Mouse (Mus musculus) forebrain, postnatal 0 days (tissue): Measurements from ENCODE around the gene Cnnm3. TPM values are rescaled to one million over a fixed set of nuclear protein-coding genes. Genes with fewer than 3 reads are reported as not detected.

Experiments
- ATAC-seq: fragments of 200-750 bp; cut with Nextera tagmentation; 2 replicates; pipeline ENCODE4 v1.8.0; 2017; ENCODE audit warnings: mild to moderate bottlenecking, moderate library complexity
- DNase-seq: peaks from one replicate; pipeline ENCODE4 v3.0.0-alpha.2; 2015
- H3K27ac ChIP-seq: fragments of 300-500 bp; sonication (generic); 2 replicates; pipeline ENCODE4 v1.5.1; 2014; ENCODE audit warnings: low read depth, mild to moderate bottlenecking, antibody characterized with exemption, low read length, moderate library complexity, mixed read lengths
- H3K27me3 ChIP-seq: fragments of 300-500 bp; sonication (generic); 2 replicates; pipeline ENCODE4 v1.6.1; 2014; ENCODE audit warnings: mild to moderate bottlenecking, low read length, mixed read lengths; ENCODE audit not compliant: insufficient read depth
- H3K36me3 ChIP-seq: fragments of 300-500 bp; sonication (generic); 2 replicates; pipeline ENCODE4 v1.6.1; 2014; ENCODE audit warnings: mild to moderate bottlenecking, moderate library complexity; ENCODE audit not compliant: insufficient read depth
- H3K4me1 ChIP-seq: fragments of 300-500 bp; sonication (generic); 2 replicates; pipeline ENCODE4 v1.6.1; 2014; ENCODE audit warnings: antibody characterized with exemption; ENCODE audit not compliant: insufficient read depth
- H3K4me2 ChIP-seq: fragments of 300-500 bp; sonication (generic); 2 replicates; pipeline ENCODE4 v1.6.1; 2014; ENCODE audit warnings: low read depth, mild to moderate bottlenecking, moderate library complexity
- H3K4me3 ChIP-seq: fragments of 300-500 bp; sonication (generic); 2 replicates; pipeline ENCODE4 v1.5.1; 2014; ENCODE audit warnings: low read depth, low read length, mixed read lengths
- H3K9ac ChIP-seq: fragments of 300-500 bp; sonication (generic); 2 replicates; pipeline ENCODE4 v1.6.1; 2014; ENCODE audit warnings: mild to moderate bottlenecking
- H3K9me3 ChIP-seq: fragments of 300-500 bp; sonication (generic); 2 replicates; pipeline ENCODE4 v1.6.1; 2016; ENCODE audit warnings: low read length
- CTCF ChIP-seq: sonication (generic); IDR thresholded peaks from 2 replicates; pipeline ENCODE4 v1.5.1; 2016; ENCODE audit warnings: antibody characterized with exemption, control low read depth, low read depth
- WGBS: fragments of 180-500 bp; shearing (Covaris S2); extraction: QIAGEN DNeasy Blood & Tissue Kit; methylation state at CpG from one replicate; pipeline ENCODE4 v1.1.7; 2014; 5-methylcytosine and 5-hydroxymethylcytosine counted together
- microRNA-seq, 2 experiments: library from miRNA; unstranded; fragments of <30 nt; microRNA quantifications; one replicate each; pipeline ENCODE4; 2016
- polyA plus RNA-seq: library from polyadenylated mRNA; unstranded; fragments of >200 nt; fragmentation: Nextera tagmentation; extraction: Ambion mirVana; gene quantifications from 2 replicates; pipeline ENCODE4 v1.2.1, GENCODE M21; 2015
- total RNA-seq: library from RNA; depleted of rRNA; stranded (reverse); fragments of >200 nt; gene quantifications from 2 replicates; pipeline ENCODE4 v1.2.3, GENCODE M21; 2014; rRNA removed

Cnnm3 gene
- total and polyA plus RNA-seq, 2 experiments from 2014 or later = 4.8 to 29.1 TPM

DNA sequence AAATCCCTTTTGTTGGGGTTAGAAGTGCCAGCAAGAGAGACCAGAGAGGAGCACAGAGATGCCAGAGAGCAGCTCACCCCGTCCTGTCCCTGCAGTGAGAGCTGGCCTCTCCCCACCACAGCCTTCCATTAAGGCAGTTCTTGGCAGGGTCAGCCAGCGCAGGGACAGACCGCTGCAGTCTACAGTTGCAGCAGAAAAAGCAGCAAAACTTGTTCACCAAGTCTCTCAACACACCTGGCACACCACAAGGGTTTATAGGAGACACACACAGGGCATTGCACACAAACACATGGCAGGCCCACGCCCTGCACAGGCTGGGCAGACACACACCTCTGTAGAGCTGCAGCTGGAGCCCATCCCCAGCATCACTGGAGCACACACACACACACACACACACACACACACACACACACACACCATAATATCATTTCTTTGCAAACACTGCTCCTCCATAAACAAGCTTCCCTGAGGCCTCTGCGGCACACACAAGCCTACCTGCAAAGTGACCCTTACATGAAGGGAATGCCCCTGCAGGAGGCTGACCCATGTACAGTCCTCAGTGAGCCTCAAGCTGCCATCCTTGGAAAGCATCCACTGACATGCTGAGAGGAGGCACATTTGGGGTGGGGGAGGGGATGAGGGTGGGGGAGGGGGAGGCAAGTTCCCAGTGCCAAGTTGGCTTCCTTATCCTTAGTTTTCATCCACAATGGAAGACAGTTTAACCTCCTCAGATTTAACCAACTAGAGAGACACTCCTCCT lies 62.7 kb downstream of the Cnnm3 start:
- no peak for TF ChIP-seq CTCF
- H3K27me3 ChIP-seq = no peaks in the 10 kb centered on the region
- H3K4me3 ChIP-seq = no peak overlapping the region
- no peak overlapping the region for H3K9ac ChIP-seq
- ATAC-seq (no peak), DNase-seq (no peak)
- no peaks in the 10 kb centered on the region for H3K9me3 ChIP-seq
- H3K27ac ChIP-seq = no peak overlapping the region
- no peaks in the 10 kb centered on the region for H3K4me1 ChIP-seq
- 79% methylated on average over 5 of the region's 5 CpGs for WGBS
- no peak overlapping the region for H3K4me2 ChIP-seq
- H3K36me3 ChIP-seq = no peaks in the 10 kb centered on the region

DNA sequence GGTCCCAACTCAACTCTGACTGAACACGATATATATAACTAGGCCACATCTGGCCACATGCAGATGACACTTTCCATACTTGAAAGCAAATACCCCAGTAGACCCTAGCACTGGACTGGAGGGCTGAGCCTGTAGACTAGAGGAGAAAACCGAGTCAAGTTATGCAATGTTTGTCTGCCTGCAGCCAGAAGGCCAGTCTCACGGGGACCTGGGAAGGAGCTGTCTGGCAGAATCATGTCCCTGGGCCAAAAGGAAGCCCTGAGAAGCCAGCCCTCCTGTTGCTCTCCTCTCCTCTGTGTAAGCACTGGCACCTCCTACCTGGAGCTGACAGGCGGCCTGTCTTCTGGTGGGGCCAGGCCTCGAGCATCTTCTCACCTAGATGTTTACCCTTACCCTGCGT lies 63.7 kb downstream of the Cnnm3 start:
- Histone ChIP-seq H3K36me3 (no peaks in the 10 kb centered on the region), H3K4me2 (no peak overlapping the region), H3K27ac (no peak overlapping the region), H3K9ac (no peak overlapping the region), H3K4me1 (peaks cover 7% of the 10 kb centered on the region), H3K27me3 (no peaks in the 10 kb centered on the region), H3K4me3 (no peak overlapping the region), H3K9me3 (no peaks in the 10 kb centered on the region)
- ATAC-seq = no peak
- no peak for DNase-seq
- 63% methylated on average over 6 of the region's 6 CpGs for WGBS
- TF ChIP-seq CTCF = no peak

DNA sequence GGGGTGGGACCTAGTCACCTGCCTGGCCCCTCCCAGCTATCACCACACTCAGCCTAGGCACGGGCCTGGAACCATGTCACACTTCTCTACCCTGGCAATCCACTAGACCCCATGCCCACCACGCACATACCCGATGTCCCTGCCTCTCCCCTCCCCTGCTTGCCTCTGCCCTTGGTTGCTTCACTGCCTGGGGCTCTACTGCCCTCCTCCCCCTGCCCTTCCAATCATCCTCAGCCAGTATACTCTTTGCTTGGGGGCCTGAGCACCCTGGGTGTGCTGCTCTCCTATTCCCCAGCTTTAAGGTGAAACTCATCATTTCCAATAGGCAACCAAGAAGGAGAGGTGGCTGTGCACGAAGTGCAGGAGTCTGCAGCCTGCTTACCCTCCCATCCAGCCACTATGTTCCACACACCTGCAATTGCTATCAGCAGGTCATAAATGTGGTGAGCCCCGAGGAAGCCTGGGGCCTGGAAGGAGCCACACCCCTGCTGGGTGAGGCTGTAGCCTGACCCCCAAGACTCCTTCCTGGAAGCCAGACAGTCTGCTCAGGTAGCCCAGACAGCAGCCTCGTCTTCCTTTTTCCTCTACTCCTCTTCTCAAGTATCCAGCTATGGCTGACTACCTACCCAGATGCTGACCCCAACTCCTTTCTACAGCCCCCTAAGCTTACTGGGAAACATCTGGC lies 65.5 kb downstream of the Cnnm3 start:
- Histone ChIP-seq H3K27me3 (no peaks in the 10 kb centered on the region), H3K4me3 (no peak overlapping the region), H3K9ac (no peak overlapping the region), H3K36me3 (no peaks in the 10 kb centered on the region), H3K4me1 (peaks cover 16% of the 10 kb centered on the region), H3K9me3 (no peaks in the 10 kb centered on the region), H3K4me2 (no peak overlapping the region), H3K27ac (no peak overlapping the region)
- 74% methylated on average over 6 of the region's 6 CpGs for WGBS
- no peak for ATAC-seq
- no peak for DNase-seq
- no peak for TF ChIP-seq CTCF

Small RNA genes within 50 kb of the gene (microRNA-seq; reads per million reads assigned to microRNA genes)
- gene Gm47280 = 0 reads per million in 2 experiments

Other genes with a start within 250 kb of the Cnnm3 start
- 0.43 and 0.54 TPM in 2 replicates for gene Neurl3, start 237.2 kb upstream of the Cnnm3 start, total RNA-seq
- gene Neurl3, start 237.2 kb upstream of the Cnnm3 start, polyA plus RNA-seq = 0.53 and 0.85 TPM in 2 replicates
- 3.9 and 9.8 TPM in 2 replicates for gene Arid5a, start 204.1 kb upstream of the Cnnm3 start, total RNA-seq
- 2.2 and 3.4 TPM in 2 replicates for gene Arid5a, start 204.1 kb upstream of the Cnnm3 start, polyA plus RNA-seq
- gene Kansl3, start 142.7 kb upstream of the Cnnm3 start, total RNA-seq = 43.9 and 53.6 TPM in 2 replicates
- gene Kansl3, start 142.7 kb upstream of the Cnnm3 start, polyA plus RNA-seq = 18.6 and 27.8 TPM in 2 replicates
- gene Fer1l5, start 139.6 kb upstream of the Cnnm3 start, total RNA-seq = 0.15 TPM in 1 of 2 replicates, not detected in the other
- gene Fer1l5, start 139.6 kb upstream of the Cnnm3 start, polyA plus RNA-seq = 1.0 and 1.2 TPM in 2 replicates
- gene Lman2l, start 66.6 kb upstream of the Cnnm3 start, total RNA-seq = 15.5 and 21.8 TPM in 2 replicates
- 27.3 and 37.6 TPM in 2 replicates for gene Lman2l, start 66.6 kb upstream of the Cnnm3 start, polyA plus RNA-seq
- gene Cnnm4, start 40.2 kb upstream of the Cnnm3 start, total RNA-seq = 12.3 and 14.6 TPM in 2 replicates
- 7.2 and 9.4 TPM in 2 replicates for gene Cnnm4, start 40.2 kb upstream of the Cnnm3 start, polyA plus RNA-seq
- 6.3 and 9.8 TPM in 2 replicates for gene Ankrd23, start 25.0 kb downstream of the Cnnm3 start, total RNA-seq
- 4.5 and 5.3 TPM in 2 replicates for gene Ankrd23, start 25.0 kb downstream of the Cnnm3 start, polyA plus RNA-seq
- 0.38 TPM in 1 of 2 replicates, not detected in the other for gene Gm42417, start 27.6 kb downstream of the Cnnm3 start, total RNA-seq
- 0.27 TPM in 1 of 2 replicates, not detected in the other for gene Gm42417, start 27.6 kb downstream of the Cnnm3 start, polyA plus RNA-seq
- 19.3 and 25.5 TPM in 2 replicates for gene Ankrd39, start 35.6 kb downstream of the Cnnm3 start, total RNA-seq
- 21.1 and 23.6 TPM in 2 replicates for gene Ankrd39, start 35.6 kb downstream of the Cnnm3 start, polyA plus RNA-seq
- gene Sema4c, start 46.5 kb downstream of the Cnnm3 start, total RNA-seq = 32.8 and 39.1 TPM in 2 replicates
- 17.3 and 24.1 TPM in 2 replicates for gene Sema4c, start 46.5 kb downstream of the Cnnm3 start, polyA plus RNA-seq
- 0.23 TPM in 1 of 2 replicates, not detected in the other for gene Fam178b, start 171.3 kb downstream of the Cnnm3 start, total RNA-seq
- gene Fam178b, start 171.3 kb downstream of the Cnnm3 start, polyA plus RNA-seq = not detected in 2 replicates
- gene Cox5b, start 179.6 kb downstream of the Cnnm3 start, total RNA-seq = 302 and 470 TPM in 2 replicates
- 761 and 882 TPM in 2 replicates for gene Cox5b, start 179.6 kb downstream of the Cnnm3 start, polyA plus RNA-seq
- not detected in 2 replicates for gene 4933424G06Rik, start 198.3 kb downstream of the Cnnm3 start, total RNA-seq
- 0.39 and 0.71 TPM in 2 replicates for gene 4933424G06Rik, start 198.3 kb downstream of the Cnnm3 start, polyA plus RNA-seq
- gene Actr1b, start 202.6 kb downstream of the Cnnm3 start, total RNA-seq = 137 TPM in 2 replicates
- gene Actr1b, start 202.6 kb downstream of the Cnnm3 start, polyA plus RNA-seq = 94.8 and 102 TPM in 2 replicates
- gene Zap70, start 249.9 kb downstream of the Cnnm3 start, total RNA-seq = 2.2 and 4.5 TPM in 2 replicates
- 2.1 and 2.9 TPM in 2 replicates for gene Zap70, start 249.9 kb downstream of the Cnnm3 start, polyA plus RNA-seq